Mouse (Mus musculus) kidney, adult 2 months (tissue): ENCODE results near the gene Syngr3.

Experiments
- CTCF ChIP-seq: fragments of 200-500 bp; conservative IDR thresholded peaks from 2 replicates; pipeline ENCODE4 v1.5.1; 2011; ENCODE audit warnings: low read depth, mild to moderate bottlenecking, control low read depth, low read length, moderate library complexity, mixed read lengths; ENCODE audit not compliant: insufficient read depth, insufficient read length
- POLR2A ChIP-seq: fragments of 200-500 bp; IDR thresholded peaks from one replicate; pipeline ENCODE4 v1.6.1; 2011; ENCODE audit warnings: low read depth, low read length, control low read depth

- TF ChIP-seq CTCF (no peak), POLR2A (no peak)
Measured at GRCm38 (mm10) chr17:24671346-24671745, 18.4 kb downstream of the Syngr3 start.
